Mouse (Mus musculus) kidney, embryonic 16.5 days (tissue): ENCODE data around the gene Cpsf6. TPM values are rescaled to one million over a fixed set of nuclear protein-coding genes. Genes with fewer than 3 reads are reported as not detected.

ENCODE experiments used
- ATAC-seq: fragments of 200-750 bp; cut with Nextera tagmentation; 2 replicates; pipeline ENCODE4 v1.8.0; 2017; ENCODE audit warnings: moderate TSS enrichment; ENCODE audit not compliant: low FRiP score, low TSS enrichment
- H3K27ac ChIP-seq: fragments of 300-500 bp; sonication (generic); 2 replicates; pipeline ENCODE4 v1.5.1; 2014; ENCODE audit warnings: low read length
- H3K27me3 ChIP-seq: fragments of 300-500 bp; sonication (generic); 2 replicates; pipeline ENCODE4 v1.6.1; 2014; ENCODE audit warnings: low read length, control low read depth, mixed read lengths; ENCODE audit not compliant: insufficient read depth
- H3K36me3 ChIP-seq: fragments of 300-500 bp; sonication (generic); 2 replicates; pipeline ENCODE4 v1.6.1; 2014; ENCODE audit warnings: low read length, control low read depth, mixed read lengths; ENCODE audit not compliant: insufficient read depth
- H3K4me1 ChIP-seq: fragments of 300-500 bp; sonication (generic); 2 replicates; pipeline ENCODE4 v1.6.1; 2014; ENCODE audit warnings: low read length, control low read depth, mixed read lengths; ENCODE audit not compliant: insufficient read depth
- H3K4me2 ChIP-seq: fragments of 300-500 bp; sonication (generic); replicated peaks from 2 replicates; pipeline ENCODE4 v1.6.1; 2014; ENCODE audit warnings: low read depth, low read length
- H3K4me3 ChIP-seq: fragments of 300-500 bp; sonication (generic); 2 replicates; pipeline ENCODE4 v1.5.1; 2014; ENCODE audit warnings: mild to moderate bottlenecking, low read length
- H3K9ac ChIP-seq: fragments of 300-500 bp; sonication (generic); replicated peaks from 2 replicates; pipeline ENCODE4 v1.6.1; 2014; ENCODE audit warnings: low read length
- H3K9me3 ChIP-seq: fragments of 300-500 bp; sonication (generic); 2 replicates; pipeline ENCODE4 v1.6.1; 2016; ENCODE audit warnings: low read length, control low read depth
- WGBS: fragments of 180-500 bp; shearing (Covaris S2); extraction: QIAGEN DNeasy Blood & Tissue Kit; methylation state at CpG from one replicate; pipeline ENCODE4 v1.1.7; 2014; 5-methylcytosine and 5-hydroxymethylcytosine counted together
- polyA plus RNA-seq: library from polyadenylated mRNA; unstranded; fragments of >200 nt; fragmentation: Nextera tagmentation; extraction: Ambion mirVana; gene quantifications from 2 replicates; pipeline ENCODE4 v1.2.1, GENCODE M21; 2015

The Cpsf6 gene
- polyA plus RNA-seq, 1 experiment from 2014 or later: 151 TPM

GRCm38 (mm10) chr10:117414726-117415125 is 34.9 kb upstream of the Cpsf6 start:
- H3K4me2 ChIP-seq: no peak overlapping the region
- H3K4me3 ChIP-seq: no peak overlapping the region
- no peak for ATAC-seq
- no peaks in the 10 kb centered on the region for H3K36me3 ChIP-seq
- no peak overlapping the region for H3K9ac ChIP-seq
- H3K27ac ChIP-seq: no peak overlapping the region
- no peaks in the 10 kb centered on the region for H3K9me3 ChIP-seq
- H3K4me1 ChIP-seq: peaks cover 10% of the 10 kb centered on the region
- H3K27me3 ChIP-seq: no peaks in the 10 kb centered on the region
- WGBS: 62% methylated on average over 1 of the region's 1 CpGs

GRCm38 (mm10) chr10:117413562-117414527 is 34.0 kb upstream of the Cpsf6 start:
- Histone ChIP-seq H3K4me3 (no peak overlapping the region), H3K9ac (no peak overlapping the region), H3K9me3 (no peaks in the 10 kb centered on the region), H3K36me3 (no peaks in the 10 kb centered on the region), H3K4me1 (peaks cover 10% of the 10 kb centered on the region), H3K4me2 (no peak overlapping the region), H3K27me3 (no peaks in the 10 kb centered on the region), H3K27ac (no peak overlapping the region)
- 70% methylated on average over 13 of the region's 13 CpGs for WGBS
- no peak for ATAC-seq

GRCm38 (mm10) chr10:117412474-117413057 is 32.8 kb upstream of the Cpsf6 start:
- no peaks in the 10 kb centered on the region for H3K9me3 ChIP-seq
- H3K4me1 ChIP-seq: peaks cover 6% of the 10 kb centered on the region
- no peak overlapping the region for H3K4me3 ChIP-seq
- no peaks in the 10 kb centered on the region for H3K36me3 ChIP-seq
- ATAC-seq: no peak
- H3K27ac ChIP-seq: no peak overlapping the region
- H3K9ac ChIP-seq: no peak overlapping the region
- WGBS: 76% methylated on average over 7 of the region's 7 CpGs
- H3K4me2 ChIP-seq: no peak overlapping the region
- no peaks in the 10 kb centered on the region for H3K27me3 ChIP-seq

GRCm38 (mm10) chr10:117411716-117412473 is 32.1 kb upstream of the Cpsf6 start:
- ATAC-seq: no peak
- no peaks in the 10 kb centered on the region for H3K9me3 ChIP-seq
- no peaks in the 10 kb centered on the region for H3K36me3 ChIP-seq
- no peaks in the 10 kb centered on the region for H3K4me1 ChIP-seq
- WGBS: 36% methylated on average over 16 of the region's 16 CpGs
- H3K4me2 ChIP-seq: no peak overlapping the region
- H3K9ac ChIP-seq: no peak overlapping the region
- H3K27me3 ChIP-seq: no peaks in the 10 kb centered on the region
- H3K27ac ChIP-seq: no peak overlapping the region
- H3K4me3 ChIP-seq: no peak overlapping the region

GRCm38 (mm10) chr10:117411131-117411530 is 31.3 kb upstream of the Cpsf6 start:
- 69% methylated on average over 6 of the region's 6 CpGs for WGBS
- no peak for ATAC-seq
- Histone ChIP-seq H3K4me1 (no peaks in the 10 kb centered on the region), H3K27ac (no peak overlapping the region), H3K9ac (no peak overlapping the region), H3K9me3 (no peaks in the 10 kb centered on the region), H3K27me3 (no peaks in the 10 kb centered on the region), H3K36me3 (no peaks in the 10 kb centered on the region), H3K4me2 (no peak overlapping the region), H3K4me3 (no peak overlapping the region)

- H3K4me3 ChIP-seq: no peak overlapping the region
- WGBS: 87% methylated on average over 6 of the region's 6 CpGs
- H3K9me3 ChIP-seq: no peaks in the 10 kb centered on the region
- H3K27ac ChIP-seq: no peak overlapping the region
- no peak overlapping the region for H3K9ac ChIP-seq
- H3K4me1 ChIP-seq: no peaks in the 10 kb centered on the region
- no peak overlapping the region for H3K4me2 ChIP-seq
- no peaks in the 10 kb centered on the region for H3K36me3 ChIP-seq
- no peaks in the 10 kb centered on the region for H3K27me3 ChIP-seq
- ATAC-seq: no peak
These were observed 30.8 kb upstream of the Cpsf6 start for GRCm38 (mm10) chr10:117410481-117411048.

GRCm38 (mm10) chr10:117409373-117410354 is 29.8 kb upstream of the Cpsf6 start:
- Histone ChIP-seq H3K27ac (no peak overlapping the region), H3K9me3 (no peaks in the 10 kb centered on the region), H3K4me1 (no peaks in the 10 kb centered on the region), H3K4me3 (no peak overlapping the region), H3K36me3 (no peaks in the 10 kb centered on the region), H3K27me3 (no peaks in the 10 kb centered on the region), H3K4me2 (no peak overlapping the region), H3K9ac (no peak overlapping the region)
- WGBS: 76% methylated on average over 21 of the region's 21 CpGs
- no peak for ATAC-seq

- WGBS: 84% methylated on average over 7 of the region's 7 CpGs
- Histone ChIP-seq H3K4me2 (no peak overlapping the region), H3K9ac (no peak overlapping the region), H3K27me3 (no peaks in the 10 kb centered on the region), H3K4me1 (no peaks in the 10 kb centered on the region), H3K9me3 (no peaks in the 10 kb centered on the region), H3K4me3 (no peak overlapping the region), H3K36me3 (no peaks in the 10 kb centered on the region), H3K27ac (no peak overlapping the region)
- no peak for ATAC-seq
These were observed 28.9 kb upstream of the Cpsf6 start for GRCm38 (mm10) chr10:117408545-117409372.
